Mouse (Mus musculus) forebrain, postnatal 0 days (tissue): ENCODE results near the gene Abca17. TPM values are rescaled to one million over a fixed set of nuclear protein-coding genes. Genes with fewer than 3 reads are reported as not detected.

ENCODE experiments used
- ATAC-seq: fragments of 200-750 bp; cut with Nextera tagmentation; 2 replicates; pipeline ENCODE4 v1.8.0; 2017; ENCODE audit warnings: mild to moderate bottlenecking, moderate library complexity
- DNase-seq: peaks from one replicate; pipeline ENCODE4 v3.0.0-alpha.2; 2015
- H3K27ac ChIP-seq: fragments of 300-500 bp; sonication (generic); 2 replicates; pipeline ENCODE4 v1.5.1; 2014; ENCODE audit warnings: low read depth, mild to moderate bottlenecking, antibody characterized with exemption, low read length, moderate library complexity, mixed read lengths
- H3K27me3 ChIP-seq: fragments of 300-500 bp; sonication (generic); 2 replicates; pipeline ENCODE4 v1.6.1; 2014; ENCODE audit warnings: mild to moderate bottlenecking, low read length, mixed read lengths; ENCODE audit not compliant: insufficient read depth
- H3K36me3 ChIP-seq: fragments of 300-500 bp; sonication (generic); 2 replicates; pipeline ENCODE4 v1.6.1; 2014; ENCODE audit warnings: mild to moderate bottlenecking, moderate library complexity; ENCODE audit not compliant: insufficient read depth
- H3K4me1 ChIP-seq: fragments of 300-500 bp; sonication (generic); 2 replicates; pipeline ENCODE4 v1.6.1; 2014; ENCODE audit warnings: antibody characterized with exemption; ENCODE audit not compliant: insufficient read depth
- H3K4me2 ChIP-seq: fragments of 300-500 bp; sonication (generic); 2 replicates; pipeline ENCODE4 v1.6.1; 2014; ENCODE audit warnings: low read depth, mild to moderate bottlenecking, moderate library complexity
- H3K4me3 ChIP-seq: fragments of 300-500 bp; sonication (generic); 2 replicates; pipeline ENCODE4 v1.5.1; 2014; ENCODE audit warnings: low read depth, low read length, mixed read lengths
- H3K9ac ChIP-seq: fragments of 300-500 bp; sonication (generic); 2 replicates; pipeline ENCODE4 v1.6.1; 2014; ENCODE audit warnings: mild to moderate bottlenecking
- H3K9me3 ChIP-seq: fragments of 300-500 bp; sonication (generic); 2 replicates; pipeline ENCODE4 v1.6.1; 2016; ENCODE audit warnings: low read length
- CTCF ChIP-seq: sonication (generic); IDR thresholded peaks from 2 replicates; pipeline ENCODE4 v1.5.1; 2016; ENCODE audit warnings: antibody characterized with exemption, control low read depth, low read depth
- WGBS: fragments of 180-500 bp; shearing (Covaris S2); extraction: QIAGEN DNeasy Blood & Tissue Kit; methylation state at CpG from one replicate; pipeline ENCODE4 v1.1.7; 2014; 5-methylcytosine and 5-hydroxymethylcytosine counted together
- polyA plus RNA-seq: library from polyadenylated mRNA; unstranded; fragments of >200 nt; fragmentation: Nextera tagmentation; extraction: Ambion mirVana; gene quantifications from 2 replicates; pipeline ENCODE4 v1.2.1, GENCODE M21; 2015
- total RNA-seq: library from RNA; depleted of rRNA; stranded (reverse); fragments of >200 nt; gene quantifications from 2 replicates; pipeline ENCODE4 v1.2.3, GENCODE M21; 2014

Abca17 gene
- total and polyA plus RNA-seq, 2 experiments from 2014 or later = 0.62 to 0.86 TPM

DNA sequence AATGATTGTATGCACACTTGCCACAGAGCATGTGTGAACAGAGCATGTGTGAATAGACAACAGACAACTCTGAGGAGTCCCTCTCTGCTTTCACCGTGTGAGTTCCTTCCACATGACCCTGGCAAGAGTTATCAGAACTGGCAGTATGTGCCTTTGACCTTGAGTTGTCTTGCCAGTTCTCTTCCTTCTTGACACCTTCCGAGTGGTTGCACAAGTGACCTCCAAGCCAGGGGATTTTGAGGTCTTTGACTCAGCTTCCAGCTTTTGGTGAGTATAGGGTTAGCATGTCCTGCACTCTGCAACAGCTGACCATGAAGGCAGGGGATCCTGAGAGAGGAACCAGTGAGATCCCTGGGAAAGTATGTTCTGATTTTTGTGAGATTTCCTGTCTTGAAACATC, 27.6 kb upstream of the Abca17 start:
- Histone ChIP-seq H3K4me1 (no peaks in the 10 kb centered on the region), H3K4me3 (no peak overlapping the region), H3K36me3 (peaks cover 84% of the 10 kb centered on the region), H3K9ac (no peak overlapping the region), H3K4me2 (no peak overlapping the region), H3K27ac (no peak overlapping the region), H3K9me3 (no peaks in the 10 kb centered on the region), H3K27me3 (no peaks in the 10 kb centered on the region)
- ATAC-seq = no peak
- 97% methylated on average over 2 of the region's 2 CpGs for WGBS
- no peak for DNase-seq
- TF ChIP-seq CTCF = no peak

DNA sequence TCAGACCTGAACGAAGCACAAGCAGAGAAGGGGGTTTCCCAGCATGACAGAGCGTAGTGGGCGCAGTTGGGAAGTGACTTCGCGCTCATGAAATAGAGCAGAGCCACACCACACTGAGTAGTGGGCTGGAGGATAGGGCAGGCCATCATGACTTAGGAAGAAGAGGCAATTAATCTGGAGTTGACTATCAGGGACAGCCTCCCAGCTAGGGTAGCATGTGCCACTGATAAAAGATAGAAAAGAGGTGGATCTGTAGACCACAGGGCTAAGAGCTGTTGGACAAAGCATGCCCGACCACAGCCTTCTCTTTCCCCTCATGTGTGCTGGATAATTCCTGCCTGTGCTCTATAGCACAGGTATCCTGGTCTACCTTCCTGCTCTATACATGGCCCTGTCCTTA, 25.0 kb upstream of the Abca17 start:
- Histone ChIP-seq H3K4me2 (no peak overlapping the region), H3K9me3 (no peaks in the 10 kb centered on the region), H3K27ac (no peak overlapping the region), H3K4me1 (no peaks in the 10 kb centered on the region), H3K9ac (no peak overlapping the region), H3K27me3 (no peaks in the 10 kb centered on the region), H3K36me3 (peaks cover 85% of the 10 kb centered on the region), H3K4me3 (no peak overlapping the region)
- TF ChIP-seq CTCF = no peak
- 90% methylated on average over 6 of the region's 6 CpGs for WGBS
- DNase-seq = no peak
- no peak for ATAC-seq

DNA sequence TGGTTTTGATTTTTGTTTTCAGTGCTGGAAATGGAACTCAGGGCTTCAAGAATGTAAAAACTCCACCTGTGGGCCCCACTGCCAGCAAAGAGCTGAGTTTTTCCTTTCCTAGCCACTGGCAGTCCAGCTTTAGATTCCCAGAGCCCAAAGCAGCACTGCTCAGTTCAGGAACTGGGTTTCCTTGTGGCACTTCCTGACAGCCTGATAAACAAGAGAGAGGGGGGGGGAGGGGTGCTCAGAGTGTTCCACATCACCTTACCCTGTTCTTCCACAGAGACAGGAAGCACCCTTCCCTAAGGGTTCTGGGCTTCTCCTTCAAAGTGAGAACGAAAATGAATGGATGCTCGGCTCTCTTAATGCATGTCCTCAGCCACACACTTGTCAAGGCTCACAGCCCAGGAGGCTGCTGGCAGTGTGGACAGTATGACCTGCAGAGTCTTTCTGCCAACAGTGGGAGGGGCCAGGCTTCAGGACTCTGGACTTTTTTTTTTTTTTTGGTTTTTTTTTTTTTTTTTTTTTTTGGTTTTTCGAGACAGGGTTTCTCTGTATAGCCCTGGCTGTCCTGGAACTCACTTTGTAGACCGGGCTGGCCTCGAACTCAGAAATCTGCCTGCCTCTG, 24.3 kb upstream of the Abca17 start:
- WGBS = 83% methylated on average over 4 of the region's 5 CpGs
- DNase-seq (no peak), ATAC-seq (no peak)
- H3K4me1 ChIP-seq = no peaks in the 10 kb centered on the region
- H3K4me3 ChIP-seq = no peak overlapping the region
- H3K4me2 ChIP-seq = no peak overlapping the region
- no peak overlapping the region for H3K9ac ChIP-seq
- H3K27ac ChIP-seq = no peak overlapping the region
- no peaks in the 10 kb centered on the region for H3K9me3 ChIP-seq
- TF ChIP-seq CTCF = no peak
- H3K27me3 ChIP-seq = no peaks in the 10 kb centered on the region
- peaks cover 85% of the 10 kb centered on the region for H3K36me3 ChIP-seq

DNA sequence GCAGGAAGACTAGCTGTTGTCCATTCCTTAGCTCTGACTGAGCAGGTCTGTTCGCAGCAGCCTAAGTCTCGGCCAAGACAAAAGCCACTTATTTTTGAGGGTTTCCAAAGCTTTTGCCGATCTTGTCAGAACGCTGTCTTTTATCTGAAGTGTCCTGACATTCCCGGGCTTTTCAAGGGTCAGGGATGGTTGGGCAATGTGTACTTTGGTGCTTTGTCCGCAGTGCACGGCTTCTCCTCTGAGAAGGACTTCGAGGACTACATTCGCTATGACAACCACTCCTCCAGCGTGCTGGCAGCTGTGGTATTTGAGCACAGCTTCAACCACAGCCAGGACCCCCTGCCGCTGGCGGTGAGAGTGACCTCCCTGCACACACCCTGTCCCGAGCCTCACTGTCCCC, 15.0 kb upstream of the Abca17 start:
- DNase-seq (no peak), ATAC-seq (no peak)
- no peaks in the 10 kb centered on the region for H3K9me3 ChIP-seq
- H3K36me3 ChIP-seq = peaks cover 41% of the 10 kb centered on the region
- TF ChIP-seq CTCF = no peak
- no peak overlapping the region for H3K4me3 ChIP-seq
- no peaks in the 10 kb centered on the region for H3K27me3 ChIP-seq
- H3K4me2 ChIP-seq = no peak overlapping the region
- no peak overlapping the region for H3K27ac ChIP-seq
- WGBS = 57% methylated on average over 13 of the region's 13 CpGs
- no peaks in the 10 kb centered on the region for H3K4me1 ChIP-seq
- no peak overlapping the region for H3K9ac ChIP-seq

DNA sequence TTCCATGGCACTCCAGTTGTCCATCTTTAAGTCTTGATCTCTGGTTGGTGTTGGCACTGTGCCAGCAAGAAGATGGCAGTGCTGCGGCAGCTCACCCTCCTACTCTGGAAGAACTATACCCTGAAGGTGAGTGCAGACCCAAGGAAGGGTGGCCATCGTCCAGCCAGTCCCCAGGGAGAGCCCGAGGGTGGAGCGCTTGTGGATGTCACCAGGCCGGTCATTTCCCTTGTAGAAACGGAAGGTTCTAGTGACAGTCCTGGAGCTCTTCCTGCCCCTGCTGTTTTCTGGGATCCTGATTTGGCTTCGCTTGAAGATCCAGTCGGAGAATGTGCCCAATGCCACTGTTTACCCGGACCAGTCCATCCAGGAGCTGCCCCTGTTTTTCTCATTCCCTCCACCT, 13.6 kb upstream of the Abca17 start:
- DNase-seq = no peak
- no peak overlapping the region for H3K4me2 ChIP-seq
- no peak for ATAC-seq
- no peak overlapping the region for H3K4me3 ChIP-seq
- peaks cover 39% of the 10 kb centered on the region for H3K36me3 ChIP-seq
- H3K9ac ChIP-seq = no peak overlapping the region
- no peaks in the 10 kb centered on the region for H3K27me3 ChIP-seq
- 88% methylated on average over 9 of the region's 9 CpGs for WGBS
- H3K9me3 ChIP-seq = no peaks in the 10 kb centered on the region
- H3K4me1 ChIP-seq = no peaks in the 10 kb centered on the region
- H3K27ac ChIP-seq = no peak overlapping the region
- TF ChIP-seq CTCF = no peak

DNA sequence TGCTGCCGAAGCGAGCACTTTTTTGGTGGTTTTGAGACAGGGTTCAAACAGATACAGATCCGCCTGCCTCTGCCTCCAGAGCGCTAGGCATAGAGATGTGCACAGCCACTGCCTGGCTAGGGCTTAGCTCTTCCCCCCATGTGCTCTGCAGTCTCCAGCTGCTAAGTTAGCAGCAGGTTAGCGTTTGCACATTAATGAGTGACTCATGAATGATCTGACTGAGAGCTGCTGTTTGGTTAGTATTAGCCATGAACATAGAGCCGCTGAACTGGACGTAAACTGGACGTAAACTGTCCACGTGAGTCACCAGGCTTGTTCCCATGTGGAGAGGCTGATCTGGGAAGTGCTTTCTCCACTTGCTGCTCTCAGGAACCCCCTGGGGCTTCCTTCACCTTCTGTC, 11.7 kb upstream of the Abca17 start:
- TF ChIP-seq CTCF = no peak
- Histone ChIP-seq H3K4me3 (no peak overlapping the region), H3K4me2 (no peak overlapping the region), H3K27me3 (no peaks in the 10 kb centered on the region), H3K4me1 (no peaks in the 10 kb centered on the region), H3K9me3 (no peaks in the 10 kb centered on the region), H3K36me3 (peaks cover 28% of the 10 kb centered on the region), H3K9ac (no peak overlapping the region), H3K27ac (no peak overlapping the region)
- ATAC-seq = no peak
- WGBS = 74% methylated on average over 9 of the region's 9 CpGs
- DNase-seq = no peak

DNA sequence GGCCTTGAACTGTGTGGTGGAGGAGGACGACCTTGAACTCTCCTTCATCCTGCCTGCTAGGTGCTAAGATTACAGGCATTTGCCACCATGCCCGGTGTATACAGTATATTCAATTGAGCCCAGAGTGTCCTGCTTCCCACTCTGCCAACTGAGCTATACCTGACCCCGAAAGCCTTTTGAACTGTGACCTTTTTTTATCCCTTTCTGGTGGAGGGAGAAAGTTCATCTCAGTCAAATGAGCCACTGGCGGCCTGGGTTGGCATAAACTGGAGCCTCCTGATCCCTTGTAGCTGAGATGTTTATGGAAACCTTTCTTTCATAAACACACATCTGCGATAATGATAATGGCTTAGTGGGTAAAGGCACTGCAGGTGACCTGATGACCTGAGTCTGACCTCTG, 10.4 kb upstream of the Abca17 start:
- no peak overlapping the region for H3K4me3 ChIP-seq
- H3K9me3 ChIP-seq = no peaks in the 10 kb centered on the region
- DNase-seq (no peak), ATAC-seq (no peak)
- H3K4me1 ChIP-seq = no peaks in the 10 kb centered on the region
- no peak overlapping the region for H3K4me2 ChIP-seq
- H3K36me3 ChIP-seq = peaks cover 15% of the 10 kb centered on the region
- 89% methylated on average over 5 of the region's 5 CpGs for WGBS
- H3K27ac ChIP-seq = no peak overlapping the region
- H3K27me3 ChIP-seq = no peaks in the 10 kb centered on the region
- H3K9ac ChIP-seq = no peak overlapping the region
- no peak for TF ChIP-seq CTCF
